Mouse (Mus musculus) hindbrain, embryonic 15.5 days (tissue): ENCODE results near the gene Gramd1b. TPM values are rescaled to one million over a fixed set of nuclear protein-coding genes. Genes with fewer than 3 reads are reported as not detected.

ENCODE experiments used
- ATAC-seq: fragments of 200-750 bp; cut with Nextera tagmentation; 2 replicates; pipeline ENCODE4 v1.8.0; 2017; ENCODE audit warnings: low read depth, moderate number of reproducible peaks, moderate TSS enrichment; ENCODE audit not compliant: low FRiP score
- H3K27ac ChIP-seq: fragments of 300-500 bp; sonication (generic); replicated peaks from 2 replicates; pipeline ENCODE4 v1.5.1; 2015; ENCODE audit warnings: mild to moderate bottlenecking, inconsistent platforms
- H3K27me3 ChIP-seq: fragments of 300-500 bp; sonication (generic); 2 replicates; pipeline ENCODE4 v1.6.1; 2015; ENCODE audit warnings: control low read depth, inconsistent platforms
- H3K36me3 ChIP-seq: fragments of 300-500 bp; sonication (generic); 2 replicates; pipeline ENCODE4 v1.6.1; 2015; ENCODE audit warnings: control low read depth, inconsistent platforms
- H3K4me1 ChIP-seq: fragments of 300-500 bp; sonication (generic); replicated peaks from 2 replicates; pipeline ENCODE4 v1.6.1; 2015; ENCODE audit warnings: control low read depth, inconsistent platforms
- H3K4me2 ChIP-seq: fragments of 300-500 bp; sonication (generic); 2 replicates; pipeline ENCODE4 v1.6.1; 2015; ENCODE audit warnings: moderate library complexity, mild to moderate bottlenecking, inconsistent platforms
- H3K4me3 ChIP-seq: fragments of 300-500 bp; sonication (generic); 2 replicates; pipeline ENCODE4 v1.5.1; 2015; ENCODE audit warnings: mild to moderate bottlenecking, inconsistent platforms
- H3K9ac ChIP-seq: fragments of 300-500 bp; sonication (generic); 2 replicates; pipeline ENCODE4 v1.6.1; 2015; ENCODE audit warnings: inconsistent platforms
- H3K9me3 ChIP-seq: fragments of 300-500 bp; sonication (generic); 2 replicates; pipeline ENCODE4 v1.6.1; 2016; ENCODE audit warnings: control low read depth, inconsistent platforms
- WGBS: fragments of 180-500 bp; shearing (Covaris S2); methylation state at CpG from one replicate; pipeline ENCODE4 v1.1.7; 2015; 5-methylcytosine and 5-hydroxymethylcytosine counted together
- polyA plus RNA-seq: library from polyadenylated mRNA; unstranded; fragments of >200 nt; fragmentation: Nextera tagmentation; extraction: Ambion mirVana; gene quantifications from 2 replicates; pipeline ENCODE4 v1.2.1, GENCODE M21; 2015

The Gramd1b gene
- polyA plus RNA-seq, 1 experiment from 2014 or later, result 12.6 TPM

DNA sequence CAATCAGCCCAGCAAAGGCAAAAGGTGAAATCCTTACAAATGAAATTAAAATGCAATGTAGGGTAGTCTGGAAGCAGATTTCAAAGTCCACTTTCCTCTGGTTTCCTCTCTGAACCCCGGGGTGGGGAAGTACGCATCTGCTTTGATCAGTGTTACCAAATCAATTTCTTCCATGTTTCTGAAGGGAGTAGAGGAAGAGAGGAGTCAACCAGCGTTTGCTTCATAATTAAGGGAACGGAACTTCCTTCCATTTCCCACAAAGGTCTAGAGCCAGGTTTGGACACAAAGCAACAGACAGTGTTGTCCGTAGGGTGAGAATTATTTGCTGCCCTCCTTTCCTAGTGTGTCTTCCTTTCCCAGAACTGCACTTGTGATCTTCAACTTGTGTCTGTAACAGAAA is 16.7 kb upstream of the Gramd1b start:
- Histone ChIP-seq H3K4me2 (no peak overlapping the region), H3K4me3 (no peak overlapping the region), H3K9me3 (no peaks in the 10 kb centered on the region), H3K27me3 (no peaks in the 10 kb centered on the region), H3K27ac (no peak overlapping the region), H3K4me1 (no peaks in the 10 kb centered on the region), H3K9ac (no peak overlapping the region), H3K36me3 (no peaks in the 10 kb centered on the region)
- WGBS, result 85% methylated on average over 5 of the region's 5 CpGs
- ATAC-seq, result no peak

DNA sequence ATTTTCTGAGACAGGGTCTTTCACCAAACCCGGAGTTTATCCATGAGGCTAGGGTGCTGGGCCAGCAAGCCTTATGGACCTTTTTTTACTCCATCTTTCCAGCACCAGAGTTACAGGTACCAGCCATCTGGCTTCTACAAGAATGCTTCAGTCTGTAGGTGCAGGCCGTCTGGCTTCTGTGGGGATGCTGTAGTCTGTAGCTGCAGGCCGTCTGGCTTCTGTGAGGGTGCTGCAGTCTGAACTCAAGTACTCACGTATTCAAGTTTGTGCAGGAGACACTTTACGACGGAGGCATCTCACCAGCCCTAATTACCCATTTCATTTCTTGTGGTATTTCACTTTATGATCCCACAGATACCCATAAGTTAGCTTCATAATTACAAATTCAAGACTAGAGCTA is 14.0 kb upstream of the Gramd1b start:
- Histone ChIP-seq H3K27ac (no peak overlapping the region), H3K36me3 (no peaks in the 10 kb centered on the region), H3K9ac (no peak overlapping the region), H3K4me3 (no peak overlapping the region), H3K9me3 (no peaks in the 10 kb centered on the region), H3K27me3 (no peaks in the 10 kb centered on the region), H3K4me2 (no peak overlapping the region), H3K4me1 (peaks cover 5% of the 10 kb centered on the region; the same call in 1 of the 2 replicates)
- ATAC-seq, result no peak
- 80% methylated on average over 6 of the region's 6 CpGs for WGBS

DNA sequence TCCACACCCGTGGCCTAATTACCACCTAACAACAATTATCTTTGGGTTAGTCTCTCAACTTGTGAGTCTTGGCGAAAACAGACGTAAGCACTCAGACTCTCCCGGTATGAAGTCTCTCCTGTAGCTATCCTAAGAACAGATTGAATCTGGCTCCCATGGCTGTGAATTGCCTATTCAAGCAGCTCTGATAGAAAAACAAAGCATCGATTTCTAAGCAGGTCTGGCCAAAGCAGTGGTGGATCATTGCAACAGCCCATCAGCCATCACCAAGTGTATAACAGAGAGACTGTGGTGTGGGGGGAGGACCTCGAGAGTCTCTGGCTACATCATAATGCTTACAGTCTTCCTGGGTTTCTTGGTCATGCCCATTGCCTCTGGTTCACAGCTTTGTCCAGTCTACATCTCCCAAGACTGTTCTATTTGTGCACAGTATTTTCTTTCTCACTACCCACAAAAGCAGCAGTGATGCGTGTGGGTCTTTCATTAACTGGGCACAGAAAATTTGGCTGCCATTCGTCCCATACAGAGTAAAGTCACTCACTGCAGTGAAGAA is 8.5 kb upstream of the Gramd1b start:
- Histone ChIP-seq H3K36me3 (no peaks in the 10 kb centered on the region), H3K9me3 (no peaks in the 10 kb centered on the region), H3K27me3 (no peaks in the 10 kb centered on the region), H3K27ac (peak overlapping the region; percentile 38; the same call in 1 of the 2 replicates), H3K9ac (no peak overlapping the region), H3K4me1 (peaks cover 21% of the 10 kb centered on the region), H3K4me2 (no peak overlapping the region), H3K4me3 (no peak overlapping the region)
- WGBS, result 44% methylated on average over 8 of the region's 8 CpGs
- ATAC-seq, result peak; percentile 73

DNA sequence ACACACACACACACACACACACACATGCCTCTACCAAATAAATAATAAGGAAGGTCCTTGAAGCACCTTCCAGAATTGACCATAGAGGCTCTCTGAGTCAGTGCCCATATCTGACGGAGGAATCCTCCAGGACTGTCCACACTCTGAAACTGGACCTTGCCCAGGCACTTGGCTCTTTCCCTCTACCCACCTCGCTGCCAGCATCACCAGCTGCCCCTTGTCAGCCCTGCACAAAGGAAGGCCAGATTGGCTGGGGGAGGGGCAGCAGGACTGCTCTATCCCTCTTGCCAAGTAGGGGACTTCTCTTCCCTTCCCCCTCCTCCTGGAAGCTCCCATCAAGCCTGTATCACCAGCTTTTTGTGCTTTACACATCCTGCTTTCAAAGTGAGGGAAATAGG is 6.5 kb upstream of the Gramd1b start:
- Histone ChIP-seq H3K4me2 (no peak overlapping the region), H3K4me1 (peaks cover 21% of the 10 kb centered on the region), H3K36me3 (no peaks in the 10 kb centered on the region), H3K9me3 (no peaks in the 10 kb centered on the region), H3K27me3 (no peaks in the 10 kb centered on the region), H3K9ac (no peak overlapping the region), H3K27ac (peak overlapping the region; percentile 68), H3K4me3 (no peak overlapping the region)
- 26% methylated on average over 2 of the region's 2 CpGs for WGBS
- peak; percentile 89 for ATAC-seq

DNA sequence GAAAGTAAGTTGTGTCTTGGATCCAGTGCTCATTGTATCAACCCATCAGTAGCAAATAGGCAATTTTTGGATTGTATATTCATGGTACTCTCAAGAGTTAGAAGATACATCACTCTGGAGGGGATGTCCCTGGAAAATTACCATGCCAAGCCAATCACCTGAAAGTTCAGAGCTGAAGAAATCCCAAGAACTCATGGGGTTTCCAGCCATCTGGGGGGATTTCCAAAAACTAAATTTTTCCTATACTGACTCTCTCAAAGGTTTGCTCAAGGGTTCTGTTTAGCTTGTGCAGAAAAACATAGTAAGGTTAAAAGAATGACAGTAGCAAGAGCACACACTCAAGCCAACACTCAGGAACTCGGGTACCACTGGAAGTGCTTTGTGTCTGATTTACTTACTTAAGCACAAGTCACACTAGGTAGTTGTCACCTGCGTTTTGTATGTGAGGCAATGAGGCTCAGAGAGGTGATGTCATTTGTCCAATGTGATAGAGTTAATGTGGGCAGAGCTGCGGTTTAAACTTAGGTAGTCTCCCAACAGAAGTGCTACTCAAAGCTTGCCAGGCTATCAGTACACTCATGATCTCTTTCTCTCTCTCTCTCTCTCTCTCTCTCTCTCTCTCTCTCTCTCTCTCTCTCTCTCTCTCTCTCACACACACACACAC is 6.0 kb upstream of the Gramd1b start:
- no peaks in the 10 kb centered on the region for H3K27me3 ChIP-seq
- H3K9ac ChIP-seq, result no peak overlapping the region
- H3K4me3 ChIP-seq, result no peak overlapping the region
- H3K27ac ChIP-seq, result no peak overlapping the region
- no peak overlapping the region for H3K4me2 ChIP-seq
- no peaks in the 10 kb centered on the region for H3K9me3 ChIP-seq
- no peak for ATAC-seq
- H3K36me3 ChIP-seq, result no peaks in the 10 kb centered on the region
- 78% methylated on average over 3 of the region's 3 CpGs for WGBS
- peaks cover 21% of the 10 kb centered on the region for H3K4me1 ChIP-seq

DNA sequence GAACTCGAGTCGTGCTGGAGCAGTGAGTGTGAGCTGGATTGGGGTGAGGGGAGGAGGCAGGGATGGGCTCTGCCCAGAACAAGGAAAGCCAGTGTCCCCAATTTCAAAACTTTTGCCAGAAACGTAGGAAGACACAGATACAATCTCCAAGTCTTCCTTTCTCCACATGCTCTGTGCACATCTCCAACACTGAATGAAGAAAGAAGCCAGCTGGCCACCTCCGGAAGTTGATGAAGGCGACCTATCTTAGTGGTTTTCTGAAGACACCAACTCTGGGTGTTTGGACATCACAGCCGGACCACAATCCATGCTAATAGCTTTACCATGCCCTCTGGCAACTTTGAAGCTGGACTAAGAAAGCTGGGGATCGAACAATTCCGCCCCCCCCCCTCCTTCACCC is 647 bp downstream of the Gramd1b start:
- 0 out of 2 replicates have a peak, but pooled peaks have one; percentile 9 for ATAC-seq
- 68% methylated on average over 8 of the region's 8 CpGs for WGBS
- Histone ChIP-seq H3K36me3 (no peaks in the 10 kb centered on the region), H3K9me3 (no peaks in the 10 kb centered on the region), H3K27me3 (no peaks in the 10 kb centered on the region), H3K4me1 (peaks cover 19% of the 10 kb centered on the region), H3K9ac (peak overlapping the region; percentile 60; the same call in 1 of the 2 replicates), H3K4me2 (peak overlapping the region; percentile 90), H3K4me3 (peak overlapping the region; percentile 61), H3K27ac (no peak overlapping the region)

DNA sequence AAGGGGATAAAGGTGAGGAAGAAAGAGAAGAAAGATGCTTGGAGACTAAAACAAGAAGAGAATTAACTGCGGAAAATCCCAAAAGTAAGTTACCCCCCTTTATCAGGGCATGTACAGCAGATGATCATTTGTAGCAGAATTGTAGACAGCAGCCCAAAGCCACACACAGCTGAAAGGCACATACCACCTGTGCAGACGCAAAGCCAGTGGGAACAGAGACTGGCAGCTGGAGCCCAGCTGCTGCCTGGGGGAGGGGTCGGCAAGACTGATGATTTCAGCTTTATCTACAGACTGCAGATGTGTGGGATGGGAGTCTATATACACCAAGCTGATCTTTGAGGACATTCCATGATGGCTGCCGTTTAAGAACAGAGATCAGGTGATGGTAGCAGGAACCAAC is 2.5 kb downstream of the Gramd1b start:
- no peak overlapping the region for H3K27ac ChIP-seq
- H3K27me3 ChIP-seq, result no peaks in the 10 kb centered on the region
- H3K9me3 ChIP-seq, result no peaks in the 10 kb centered on the region
- H3K36me3 ChIP-seq, result no peaks in the 10 kb centered on the region
- no peak for ATAC-seq
- 68% methylated on average over 4 of the region's 4 CpGs for WGBS
- H3K4me3 ChIP-seq, result no peak overlapping the region
- peaks cover 19% of the 10 kb centered on the region for H3K4me1 ChIP-seq
- no peak overlapping the region for H3K4me2 ChIP-seq
- H3K9ac ChIP-seq, result no peak overlapping the region

DNA sequence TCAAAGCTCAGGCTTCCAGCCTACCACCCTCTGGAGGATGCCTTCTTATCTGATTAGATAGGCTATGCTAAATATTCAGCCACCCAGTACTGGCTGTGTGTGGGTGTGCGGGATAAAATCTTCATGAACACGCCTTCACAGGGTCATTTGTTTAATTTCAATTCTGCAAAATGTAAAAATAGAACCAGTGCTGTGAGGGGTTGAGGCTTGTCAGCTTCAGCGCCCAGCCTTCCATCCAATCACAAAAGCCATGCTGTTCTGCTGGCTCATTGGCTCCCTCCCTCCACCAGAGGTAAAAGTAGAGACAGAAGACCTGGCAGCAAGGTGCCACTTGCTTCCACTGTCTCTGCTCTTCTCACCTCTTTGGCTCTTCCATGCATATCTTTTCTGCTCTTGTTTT is 4.3 kb downstream of the Gramd1b start:
- H3K27ac ChIP-seq, result no peak overlapping the region
- no peaks in the 10 kb centered on the region for H3K9me3 ChIP-seq
- no peaks in the 10 kb centered on the region for H3K27me3 ChIP-seq
- H3K4me2 ChIP-seq, result no peak overlapping the region
- 76% methylated on average over 3 of the region's 3 CpGs for WGBS
- H3K9ac ChIP-seq, result no peak overlapping the region
- no peaks in the 10 kb centered on the region for H3K36me3 ChIP-seq
- peaks cover 19% of the 10 kb centered on the region for H3K4me1 ChIP-seq
- no peak for ATAC-seq
- H3K4me3 ChIP-seq, result no peak overlapping the region

DNA sequence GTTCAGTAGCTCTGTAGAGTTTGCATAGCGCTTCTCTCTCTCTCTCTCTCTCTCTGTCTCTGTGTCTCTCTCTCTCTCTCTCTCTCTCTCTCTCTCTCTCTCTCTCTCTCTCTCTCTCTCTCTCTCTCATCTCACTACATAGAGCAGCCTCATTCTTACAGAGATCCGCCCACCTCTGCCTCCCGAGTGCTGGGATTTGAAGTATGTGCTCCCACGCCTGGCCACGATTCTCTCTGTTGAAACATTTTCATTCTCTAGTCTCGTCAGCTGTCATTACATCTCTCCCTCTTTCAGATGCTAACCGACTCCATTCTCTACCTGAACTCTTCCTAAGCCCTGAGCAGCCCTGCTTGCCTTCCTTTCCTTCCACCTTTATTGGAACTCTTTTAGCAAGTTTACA is 9.0 kb downstream of the Gramd1b start:
- no peak overlapping the region for H3K4me2 ChIP-seq
- H3K9ac ChIP-seq, result no peak overlapping the region
- no peak overlapping the region for H3K27ac ChIP-seq
- no peaks in the 10 kb centered on the region for H3K9me3 ChIP-seq
- WGBS, result 84% methylated on average over 7 of the region's 7 CpGs
- no peaks in the 10 kb centered on the region for H3K36me3 ChIP-seq
- H3K4me3 ChIP-seq, result no peak overlapping the region
- ATAC-seq, result no peak
- H3K27me3 ChIP-seq, result no peaks in the 10 kb centered on the region
- H3K4me1 ChIP-seq, result no peaks in the 10 kb centered on the region; the same call in 1 of the 2 replicates

DNA sequence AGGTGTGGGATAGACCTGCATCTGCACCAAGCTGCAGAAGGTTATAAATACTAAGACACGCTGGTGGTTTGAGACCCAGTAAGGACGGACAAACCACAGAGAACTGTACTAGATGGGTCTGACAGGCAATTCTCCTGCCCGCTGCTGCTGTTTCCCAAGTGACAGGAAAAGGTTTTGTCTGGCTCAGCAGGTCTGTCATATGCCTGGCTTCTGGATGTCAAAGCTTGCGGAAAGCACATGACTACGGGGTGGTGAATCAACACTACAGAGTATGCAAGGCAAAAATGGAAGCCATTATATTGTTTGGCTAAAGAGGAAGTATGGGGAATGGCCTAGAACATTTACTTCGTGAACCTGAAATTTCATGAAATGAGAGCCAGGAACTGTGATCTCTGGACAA is 10.1 kb downstream of the Gramd1b start:
- Histone ChIP-seq H3K9me3 (no peaks in the 10 kb centered on the region), H3K27ac (no peak overlapping the region), H3K9ac (no peak overlapping the region), H3K4me3 (no peak overlapping the region), H3K36me3 (no peaks in the 10 kb centered on the region), H3K4me1 (no peaks in the 10 kb centered on the region; the same call in 1 of the 2 replicates), H3K4me2 (no peak overlapping the region), H3K27me3 (no peaks in the 10 kb centered on the region)
- WGBS, result 80% methylated on average over 6 of the region's 6 CpGs
- ATAC-seq, result no peak

DNA sequence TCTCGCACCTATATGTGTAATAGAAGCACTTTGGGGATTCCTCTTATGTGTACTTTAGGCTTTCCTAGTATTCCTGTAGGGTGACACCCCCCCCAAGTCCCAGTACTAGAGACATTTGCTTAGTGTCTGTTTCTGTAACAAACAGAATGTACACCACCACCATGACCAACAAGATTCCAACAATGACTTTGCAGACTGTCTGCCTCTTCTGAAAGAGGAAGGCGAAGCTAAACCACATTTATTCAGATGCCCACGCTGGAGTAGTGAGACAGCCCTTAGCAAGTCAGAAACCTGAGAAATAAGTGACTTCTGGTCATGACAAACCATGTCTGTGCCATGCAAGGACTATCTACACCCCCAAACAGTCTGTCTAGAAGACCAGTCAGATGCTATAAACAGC is 11.9 kb downstream of the Gramd1b start:
- no peaks in the 10 kb centered on the region for H3K9me3 ChIP-seq
- no peaks in the 10 kb centered on the region for H3K27me3 ChIP-seq
- no peaks in the 10 kb centered on the region; the same call in 1 of the 2 replicates for H3K4me1 ChIP-seq
- no peak overlapping the region for H3K4me3 ChIP-seq
- no peaks in the 10 kb centered on the region for H3K36me3 ChIP-seq
- WGBS, result 84% methylated on average over 3 of the region's 3 CpGs
- no peak overlapping the region for H3K27ac ChIP-seq
- no peak overlapping the region for H3K4me2 ChIP-seq
- H3K9ac ChIP-seq, result no peak overlapping the region
- no peak for ATAC-seq

DNA sequence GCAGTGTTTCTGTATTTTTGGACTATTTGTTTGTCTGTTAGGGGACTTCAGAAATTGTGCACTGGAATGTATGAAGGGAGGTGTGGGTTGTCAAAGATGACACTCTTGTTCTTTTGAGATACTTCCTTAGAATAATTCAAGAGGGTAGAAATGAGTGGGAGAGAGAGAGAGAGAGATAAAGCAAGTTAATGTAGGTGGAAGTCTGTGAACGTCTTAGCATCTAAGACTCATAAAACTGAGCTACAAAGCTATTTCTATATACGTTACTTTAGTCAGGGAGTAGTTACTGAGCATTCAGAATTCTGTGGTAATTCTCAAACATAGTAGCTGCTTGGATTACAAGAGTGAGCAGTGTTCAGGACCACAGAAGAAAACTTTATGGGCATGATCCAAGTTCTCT is 19.2 kb downstream of the Gramd1b start:
- no peak overlapping the region for H3K4me2 ChIP-seq
- H3K27ac ChIP-seq, result no peak overlapping the region
- no peaks in the 10 kb centered on the region for H3K9me3 ChIP-seq
- WGBS, result 89% methylated on average over 2 of the region's 2 CpGs
- no peak for ATAC-seq
- no peaks in the 10 kb centered on the region for H3K27me3 ChIP-seq
- H3K9ac ChIP-seq, result no peak overlapping the region
- no peaks in the 10 kb centered on the region for H3K36me3 ChIP-seq
- H3K4me3 ChIP-seq, result no peak overlapping the region
- H3K4me1 ChIP-seq, result no peaks in the 10 kb centered on the region

DNA sequence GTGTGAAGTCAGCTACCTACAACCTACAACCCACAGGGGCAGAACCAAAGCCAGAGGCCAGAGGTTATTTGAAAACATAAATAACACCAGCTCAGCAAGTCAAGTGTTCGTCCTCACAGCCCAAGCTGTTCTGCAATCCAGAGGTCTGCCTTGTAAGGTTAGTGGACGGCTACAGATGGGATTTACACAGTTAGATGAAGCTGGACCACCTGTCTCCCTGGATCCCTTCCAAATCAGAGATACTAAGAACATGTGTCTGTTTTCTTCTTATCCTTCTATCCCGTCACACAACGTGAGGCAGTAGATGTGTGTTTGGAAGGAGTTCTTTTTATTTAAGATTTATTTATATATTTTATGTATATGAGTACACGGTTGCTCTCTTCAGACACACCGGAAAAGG is 21.7 kb downstream of the Gramd1b start:
- H3K36me3 ChIP-seq, result no peaks in the 10 kb centered on the region
- H3K4me1 ChIP-seq, result no peaks in the 10 kb centered on the region
- 75% methylated on average over 6 of the region's 6 CpGs for WGBS
- no peaks in the 10 kb centered on the region for H3K9me3 ChIP-seq
- H3K27ac ChIP-seq, result no peak overlapping the region
- H3K4me3 ChIP-seq, result no peak overlapping the region
- no peak overlapping the region for H3K4me2 ChIP-seq
- no peak overlapping the region for H3K9ac ChIP-seq
- no peaks in the 10 kb centered on the region for H3K27me3 ChIP-seq
- ATAC-seq, result no peak
